Mouse (Mus musculus) layer of hippocampus, adult 2 months (tissue): ENCODE results near the gene Scube2. TPM values are rescaled to one million over a fixed set of nuclear protein-coding genes. Genes with fewer than 3 reads are reported as not detected.

ENCODE experiments used
- DNase-seq, 2 experiments: peaks; one replicate each; pipeline ENCODE4 v3.0.0; 2022; ENCODE audit warnings: low spot score in 2 of 2
- H3K27ac ChIP-seq: fragments of 200-600 bp; 2 replicates; pipeline ENCODE4 v1.8.1; 2022
- H3K4me3 ChIP-seq: fragments of 200-600 bp; 2 replicates; pipeline ENCODE4 v1.8.1; 2022; ENCODE audit warnings: mild to moderate bottlenecking
- CTCF ChIP-seq: fragments of 200-600 bp; conservative IDR thresholded peaks from 2 replicates; pipeline ENCODE4 v1.8.1; 2022; ENCODE audit warnings: antibody characterized with exemption, mild to moderate bottlenecking, moderate library complexity
- total RNA-seq, 2 experiments: library from RNA; stranded (reverse); gene quantifications; 2 replicates each; pipeline ENCODE4 v1.2.3; 2021

Gene Scube2
- total RNA-seq, 2 experiments from 2014 or later, result 2.1 TPM

DNA sequence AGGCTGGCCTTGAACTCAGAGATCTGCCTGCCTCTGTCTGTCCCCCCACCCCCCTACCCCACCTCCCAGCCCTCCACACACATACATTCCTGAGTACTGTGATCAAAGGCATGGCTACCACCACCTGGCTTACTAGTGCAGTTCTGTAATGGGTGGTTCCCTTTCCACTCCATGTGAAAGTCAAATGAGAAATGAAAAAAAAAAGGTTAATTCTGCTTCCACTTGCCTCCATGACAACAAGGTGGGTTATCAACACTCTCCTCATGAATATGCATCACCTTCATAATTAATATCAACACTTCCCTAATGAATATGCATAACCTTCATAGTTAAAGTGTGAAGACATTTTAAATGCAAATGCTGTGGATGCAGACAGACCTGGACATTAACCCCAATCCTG lies 9.6 kb upstream of the Scube2 start:
- no peak for TF ChIP-seq CTCF
- Histone ChIP-seq H3K4me3 (no peak overlapping the region), H3K27ac (no peak overlapping the region)
- no peak for DNase-seq

DNA sequence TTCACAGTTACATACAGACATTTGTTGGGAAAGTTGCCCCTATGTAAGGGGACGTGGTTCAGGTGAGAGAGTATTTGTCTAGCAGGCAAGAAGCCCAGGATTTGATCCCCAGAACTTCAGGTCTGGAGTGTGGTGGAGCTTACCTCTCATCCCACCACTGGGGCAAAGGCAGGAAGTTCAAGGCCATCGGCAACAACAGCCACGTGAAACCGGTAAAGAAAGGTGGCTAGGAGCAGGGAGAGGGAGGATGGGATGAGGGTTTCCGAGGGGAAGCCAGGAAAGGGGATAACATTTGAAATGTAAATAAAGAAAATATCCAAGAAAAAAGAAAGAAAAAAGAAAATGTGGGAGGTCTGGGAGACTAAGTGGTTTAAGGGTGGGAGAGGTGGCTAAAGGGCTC lies 7.7 kb upstream of the Scube2 start:
- TF ChIP-seq CTCF, result no peak
- Histone ChIP-seq H3K27ac (no peak overlapping the region), H3K4me3 (no peak overlapping the region)
- no peak for DNase-seq

DNA sequence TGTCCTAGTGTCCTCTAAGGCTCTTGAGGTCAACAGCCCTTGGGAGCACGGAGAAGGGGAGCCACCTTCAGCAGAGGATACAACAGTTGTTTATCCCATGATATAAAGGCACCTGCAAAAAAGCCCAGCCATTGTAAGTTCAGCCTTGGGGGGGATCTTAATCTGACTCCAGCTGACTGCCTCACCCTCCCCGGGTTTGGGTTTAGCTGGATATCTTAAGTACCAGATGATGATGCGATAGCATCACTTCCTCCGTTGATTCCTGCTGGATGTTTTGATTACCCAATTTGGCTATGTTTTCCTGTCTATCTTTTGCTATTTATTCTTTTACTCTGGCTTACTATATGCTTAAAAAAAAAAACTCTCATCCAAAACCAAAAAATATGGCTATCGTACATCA lies 5.8 kb upstream of the Scube2 start:
- no peak overlapping the region for H3K4me3 ChIP-seq
- no peak overlapping the region for H3K27ac ChIP-seq
- TF ChIP-seq CTCF, result no peak
- no peak for DNase-seq

GRCm38 (mm10) chr7:109868498-109868897 lies 3.0 kb upstream of the Scube2 start:
- Histone ChIP-seq H3K4me3 (no peak overlapping the region), H3K27ac (no peak overlapping the region)
- TF ChIP-seq CTCF, result peak; percentile 56
- no peak for DNase-seq

DNA sequence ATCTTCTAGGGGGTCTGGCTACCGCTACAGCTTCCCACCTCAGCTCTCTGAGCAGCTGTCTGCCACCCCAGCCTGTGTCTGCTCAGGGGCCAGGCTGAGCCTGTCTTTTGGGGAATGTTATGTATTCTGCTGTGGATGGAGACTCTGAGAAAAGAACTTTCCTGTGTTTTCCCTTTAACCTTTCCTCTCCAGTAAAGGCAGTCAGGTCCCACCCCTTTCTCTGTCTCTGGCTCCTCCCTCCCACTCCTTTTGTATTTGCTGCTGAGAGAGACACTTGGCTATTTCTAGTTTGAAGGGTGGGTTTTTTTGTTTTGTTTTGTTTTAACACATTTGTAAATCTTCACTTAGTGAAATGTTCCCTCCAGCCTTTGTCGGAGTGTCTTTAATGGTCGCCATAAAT lies 1.2 kb upstream of the Scube2 start:
- no peak overlapping the region for H3K4me3 ChIP-seq
- TF ChIP-seq CTCF, result no peak
- no peak for DNase-seq
- no peak overlapping the region for H3K27ac ChIP-seq

DNA sequence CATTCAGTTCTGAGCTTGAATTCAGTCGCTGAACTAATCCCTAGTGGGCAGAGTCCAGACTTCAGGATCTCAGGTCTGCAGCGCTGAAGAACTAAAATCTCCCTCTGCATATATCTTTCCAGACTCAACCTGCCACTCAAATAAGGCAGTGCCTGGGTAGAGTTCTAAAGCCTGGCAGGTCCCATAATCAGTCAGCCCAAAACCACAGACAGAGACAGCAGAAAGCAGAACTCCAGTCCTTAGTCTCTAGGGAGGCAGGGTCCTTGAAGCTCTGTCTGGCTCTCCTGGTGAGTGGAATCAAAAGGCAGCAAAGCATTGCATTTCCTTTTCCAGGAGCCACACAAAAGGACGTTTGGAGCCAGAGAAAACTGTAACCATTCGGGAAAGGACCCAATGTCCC lies 1.9 kb downstream of the Scube2 start:
- no peak overlapping the region for H3K4me3 ChIP-seq
- no peak overlapping the region for H3K27ac ChIP-seq
- no peak for DNase-seq
- no peak for TF ChIP-seq CTCF

DNA sequence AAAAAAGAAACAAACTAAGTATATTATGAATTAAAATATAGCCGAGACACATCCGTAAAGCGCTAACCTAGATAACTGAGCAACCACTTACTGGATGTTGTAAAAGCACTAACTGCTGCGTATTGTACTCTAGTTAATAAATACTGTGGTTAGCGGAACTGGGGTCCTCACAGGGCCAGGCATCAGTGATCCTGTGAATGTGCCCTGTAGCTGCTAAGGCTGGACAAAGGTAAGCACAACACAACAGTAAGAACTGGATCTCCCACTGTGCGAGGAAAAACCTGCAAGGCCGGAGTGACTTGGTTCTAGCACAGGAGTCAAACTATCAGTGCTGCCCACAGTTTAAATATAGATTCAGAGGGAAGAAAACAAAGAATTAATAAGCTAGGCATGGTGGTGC lies 5.3 kb downstream of the Scube2 start:
- no peak for DNase-seq
- no peak for TF ChIP-seq CTCF
- no peak overlapping the region for H3K4me3 ChIP-seq
- H3K27ac ChIP-seq, result no peak overlapping the region

DNA sequence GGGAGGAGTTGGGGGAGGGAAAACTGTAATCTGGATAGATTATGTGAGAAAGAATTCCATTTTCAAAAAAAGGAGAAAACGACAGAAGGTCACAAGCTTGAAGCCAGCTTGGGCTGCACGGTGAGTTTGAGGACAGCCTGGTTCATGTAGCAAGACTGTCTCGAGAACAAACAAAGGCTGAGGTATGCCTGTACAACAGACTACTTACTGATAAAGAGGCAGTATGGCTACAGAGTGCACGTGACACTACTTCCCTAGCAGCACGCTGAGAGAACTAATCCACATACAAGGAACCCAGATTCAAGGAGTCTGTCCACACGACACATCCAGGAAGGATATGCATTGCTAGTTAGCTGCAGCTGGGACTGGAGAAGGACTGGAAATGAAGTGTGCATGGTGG lies 6.1 kb downstream of the Scube2 start:
- no peak for TF ChIP-seq CTCF
- H3K4me3 ChIP-seq, result no peak overlapping the region
- DNase-seq, result no peak
- no peak overlapping the region for H3K27ac ChIP-seq

DNA sequence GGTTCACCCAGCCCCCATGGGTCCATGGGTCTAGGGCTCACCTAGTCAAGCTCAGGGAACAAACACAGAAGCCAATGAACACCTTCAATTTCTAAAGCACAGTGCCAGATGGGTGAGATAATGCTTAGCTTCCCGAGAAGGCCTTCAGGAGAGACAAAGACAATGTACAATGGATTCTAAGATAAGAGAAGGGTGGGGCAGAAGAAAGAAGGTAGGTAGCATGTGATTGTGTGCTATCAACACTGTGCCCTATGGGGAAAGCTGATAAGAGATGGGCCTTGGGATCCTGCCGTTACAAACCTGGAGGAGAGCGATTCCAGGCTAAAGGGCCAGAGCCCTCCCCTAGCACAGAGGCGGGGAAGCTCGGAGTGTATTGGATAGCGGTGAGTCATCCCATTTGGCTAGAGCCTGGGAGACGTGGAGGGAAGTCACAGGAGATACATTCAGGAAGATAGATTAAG lies 12.7 kb downstream of the Scube2 start:
- no peak for DNase-seq
- no peak for TF ChIP-seq CTCF
- no peak overlapping the region for H3K4me3 ChIP-seq
- H3K27ac ChIP-seq, result peak overlapping the region; percentile 24; the same call in 1 of the 2 replicates

DNA sequence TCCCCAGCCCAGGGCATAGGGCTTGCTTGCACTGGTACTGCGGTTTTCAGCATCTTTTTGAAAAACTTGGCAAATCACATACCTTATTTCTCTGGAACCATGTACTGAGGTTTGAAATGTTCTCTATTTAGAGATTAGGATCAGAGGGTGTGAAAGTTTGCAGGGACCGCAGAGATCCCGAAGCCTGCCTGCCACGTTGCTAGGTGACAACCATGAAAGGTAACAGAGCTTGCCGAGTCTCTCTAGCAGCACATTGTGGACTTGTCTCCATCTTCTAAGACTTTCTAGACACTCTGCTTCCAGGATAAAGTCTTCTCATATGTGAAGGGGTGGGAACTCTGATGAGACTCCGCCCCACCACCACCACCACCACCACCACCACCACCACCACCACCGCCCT lies 13.5 kb downstream of the Scube2 start:
- DNase-seq, result no peak
- TF ChIP-seq CTCF, result no peak
- no peak overlapping the region for H3K4me3 ChIP-seq
- no peak overlapping the region for H3K27ac ChIP-seq

DNA sequence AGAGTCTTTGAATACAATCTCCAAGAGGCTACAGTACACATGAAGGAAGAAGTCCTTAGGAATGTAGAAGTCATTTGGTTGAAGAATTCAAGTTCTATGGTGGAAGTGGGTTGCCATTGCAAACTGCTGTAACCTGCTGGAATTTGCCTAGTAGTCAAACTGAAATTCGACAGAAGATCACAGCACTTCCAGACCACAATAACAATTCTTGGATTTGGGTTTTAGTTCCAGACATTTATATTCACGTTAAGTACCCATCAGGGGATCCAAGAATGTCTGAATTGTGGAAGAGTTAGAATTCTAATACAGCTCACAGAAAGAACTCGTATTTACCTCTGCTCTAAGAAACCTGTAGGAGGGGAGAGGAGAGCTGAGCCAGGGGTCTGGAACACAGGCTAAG lies 14.9 kb downstream of the Scube2 start:
- no peak overlapping the region for H3K27ac ChIP-seq
- no peak for TF ChIP-seq CTCF
- H3K4me3 ChIP-seq, result no peak overlapping the region
- DNase-seq, result no peak

- no peak overlapping the region for H3K27ac ChIP-seq
- DNase-seq, result no peak
- no peak for TF ChIP-seq CTCF
- no peak overlapping the region for H3K4me3 ChIP-seq
Observed at GRCm38 (mm10) chr7:109849750-109850434, 15.6 kb downstream of the Scube2 start.

GRCm38 (mm10) chr7:109848867-109849733 lies 16.4 kb downstream of the Scube2 start:
- Histone ChIP-seq H3K4me3 (no peak overlapping the region), H3K27ac (no peak overlapping the region)
- no peak for TF ChIP-seq CTCF
- DNase-seq, result no peak

GRCm38 (mm10) chr7:109844100-109844499 lies 21.4 kb downstream of the Scube2 start:
- Histone ChIP-seq H3K27ac (no peak overlapping the region), H3K4me3 (no peak overlapping the region)
- TF ChIP-seq CTCF, result no peak
- no peak for DNase-seq
